Mouse (Mus musculus) stomach, embryonic 14.5 days (tissue): ENCODE data around the gene Nop2. TPM values are rescaled to one million over a fixed set of nuclear protein-coding genes. Genes with fewer than 3 reads are reported as not detected.

Experiments
- microRNA-seq: library from miRNA; unstranded; fragments of <30 nt; microRNA quantifications from one replicate; pipeline ENCODE4, GENCODE M21; 2016
- polyA plus RNA-seq: library from polyadenylated mRNA; unstranded; fragments of >200 nt; fragmentation: Nextera tagmentation; extraction: Ambion mirVana; gene quantifications from 2 replicates; pipeline ENCODE4 v1.2.1, GENCODE M21; 2014

Nop2 gene
- polyA plus RNA-seq, 1 experiment from 2014 or later: 52.3 TPM

Small RNA genes within 50 kb of the gene (microRNA-seq; reads per million reads assigned to microRNA genes)
- gene Mir7045: not detected

Other genes starting within 250 kb of the Nop2 start
- gene Cd4, start 243.7 kb upstream of the Nop2 start, polyA plus RNA-seq: 0.28 and 0.43 TPM in 2 replicates
- 1.3 and 1.5 TPM in 2 replicates for gene Lag3, start 220.2 kb upstream of the Nop2 start, polyA plus RNA-seq
- 320 TPM in 2 replicates for gene Ptms, start 211.8 kb upstream of the Nop2 start, polyA plus RNA-seq
- gene Mlf2, start 200.5 kb upstream of the Nop2 start, polyA plus RNA-seq: 341 and 354 TPM in 2 replicates
- gene Cops7a, start 166.4 kb upstream of the Nop2 start, polyA plus RNA-seq: 139 and 141 TPM in 2 replicates
- 4.4 and 6.0 TPM in 2 replicates for gene Pianp, start 135.2 kb upstream of the Nop2 start, polyA plus RNA-seq
- gene Zfp384, start 122.8 kb upstream of the Nop2 start, polyA plus RNA-seq: 15.1 and 15.7 TPM in 2 replicates
- 118 and 119 TPM in 2 replicates for gene Ing4, start 92.1 kb upstream of the Nop2 start, polyA plus RNA-seq
- 15.8 and 18.6 TPM in 2 replicates for gene Acrbp, start 82.2 kb upstream of the Nop2 start, polyA plus RNA-seq
- gene Lpar5, start 64.0 kb upstream of the Nop2 start, polyA plus RNA-seq: 1.2 and 2.1 TPM in 2 replicates
- gene Chd4, start 35.9 kb upstream of the Nop2 start, polyA plus RNA-seq: 70.9 and 78.7 TPM in 2 replicates
- gene Iffo1, start 13.3 kb downstream of the Nop2 start, polyA plus RNA-seq: 7.4 and 9.2 TPM in 2 replicates
- gene Gapdh, start 34.6 kb downstream of the Nop2 start, polyA plus RNA-seq: 1,945 and 1,966 TPM in 2 replicates
- gene Ncapd2, start 59.8 kb downstream of the Nop2 start, polyA plus RNA-seq: 107 and 109 TPM in 2 replicates
- 193 and 202 TPM in 2 replicates for gene Mrpl51, start 59.9 kb downstream of the Nop2 start, polyA plus RNA-seq
- 3.4 and 3.7 TPM in 2 replicates for gene Vamp1, start 83.6 kb downstream of the Nop2 start, polyA plus RNA-seq
- gene Tapbpl, start 100.0 kb downstream of the Nop2 start, polyA plus RNA-seq: 4.7 and 5.2 TPM in 2 replicates
- 2.3 and 3.1 TPM in 2 replicates for gene Cd27, start 105.1 kb downstream of the Nop2 start, polyA plus RNA-seq
- 0.17 TPM in 1 of 2 replicates, not detected in the other for gene Tuba3a, start 154.1 kb downstream of the Nop2 start, polyA plus RNA-seq
- 55.1 and 62.6 TPM in 2 replicates for gene Ltbr, start 182.0 kb downstream of the Nop2 start, polyA plus RNA-seq
- gene Scnn1a, start 188.8 kb downstream of the Nop2 start, polyA plus RNA-seq: 1.3 and 2.6 TPM in 2 replicates
- gene Tnfrsf1a, start 217.5 kb downstream of the Nop2 start, polyA plus RNA-seq: 64.2 and 69.9 TPM in 2 replicates
- 1.7 and 2.1 TPM in 2 replicates for gene Plekhg6, start 248.9 kb downstream of the Nop2 start, polyA plus RNA-seq